Mouse (Mus musculus) frontal cortex, adult (tissue): ENCODE results near the gene Tmem86a.
A peak's percentile ranks its signal among the peaks of the same experiment; 100 is the strongest.

Experiments used
- ATAC-seq: cut with Nextera tagmentation; 2 replicates; pipeline ENCODE4 v1.9.2; 2017; ENCODE audit warnings: mild to moderate bottlenecking, moderate library complexity, mixed read lengths; ENCODE audit not compliant: low TSS enrichment

Gene Tmem86a

DNA sequence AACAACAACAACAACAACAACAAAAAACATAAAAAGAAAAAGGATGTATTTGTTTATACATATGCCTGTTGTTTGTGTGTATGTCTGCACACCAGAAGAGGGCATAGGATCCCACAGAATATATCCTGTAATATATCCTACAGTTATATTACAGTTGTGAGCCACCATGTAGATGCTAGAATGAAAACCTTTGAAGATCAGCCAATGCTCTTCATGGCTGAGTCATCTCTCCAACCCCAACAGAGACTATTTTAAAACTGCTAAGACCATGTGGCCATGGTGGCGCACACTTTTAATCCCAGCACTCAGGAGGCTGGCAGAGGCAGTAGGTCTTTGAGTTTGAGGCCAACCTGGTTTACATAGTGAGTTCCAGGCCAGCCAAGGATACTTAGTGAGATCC is 22.9 kb upstream of the Tmem86a start:
- ATAC-seq: peak; percentile 52; the same call in 1 of the 2 replicates

DNA sequence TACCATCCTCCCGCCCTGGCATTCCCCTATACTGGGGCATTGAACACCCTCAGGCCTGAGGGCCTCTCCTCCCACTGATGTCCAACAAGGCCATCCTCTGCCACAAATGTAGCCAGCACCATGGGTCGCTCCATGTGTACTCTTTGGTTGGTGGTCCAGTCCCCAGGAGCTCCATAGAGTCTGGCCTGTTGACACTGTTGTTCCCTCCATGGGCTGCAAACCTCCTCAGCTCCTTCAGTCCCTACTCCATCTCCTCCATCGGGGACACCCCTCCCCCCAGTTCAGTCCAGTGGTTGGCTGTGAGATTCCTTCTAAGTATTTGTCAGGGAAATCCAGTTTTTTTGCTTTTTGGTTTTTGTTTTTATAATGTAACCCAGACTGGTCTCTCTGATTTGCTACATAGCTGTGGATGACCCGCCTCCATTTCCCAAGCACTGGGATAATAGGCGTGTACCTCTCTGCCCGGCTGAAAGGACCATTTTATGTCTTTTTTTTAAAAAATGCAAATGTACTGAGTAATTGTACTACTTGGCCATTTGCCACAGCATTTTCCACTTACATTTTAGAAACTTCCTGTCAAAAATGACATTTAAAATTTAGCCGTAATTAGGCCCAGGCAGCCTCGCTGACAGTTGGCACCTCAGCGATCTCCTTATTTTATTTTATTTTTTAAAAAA is 19.7 kb upstream of the Tmem86a start:
- no peak for ATAC-seq

DNA sequence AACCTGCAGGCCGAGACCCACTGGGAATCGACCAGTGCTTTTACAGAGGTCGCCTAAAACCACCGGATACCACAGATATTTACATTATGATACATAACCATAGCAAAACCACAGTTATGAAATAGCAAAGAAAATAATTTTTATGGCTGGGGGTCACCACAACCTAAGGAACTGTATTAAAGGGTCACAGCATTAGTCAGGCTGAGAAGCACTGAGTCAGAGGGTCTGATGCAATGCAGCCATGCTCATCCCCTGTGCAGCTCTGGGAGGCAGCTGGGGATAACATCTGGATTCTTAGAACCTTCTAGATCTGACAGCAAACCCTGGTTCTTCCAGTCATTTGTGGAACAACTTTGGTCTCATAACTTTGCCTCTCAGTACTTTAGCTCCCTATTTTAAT is 19.0 kb upstream of the Tmem86a start:
- no peak for ATAC-seq

DNA sequence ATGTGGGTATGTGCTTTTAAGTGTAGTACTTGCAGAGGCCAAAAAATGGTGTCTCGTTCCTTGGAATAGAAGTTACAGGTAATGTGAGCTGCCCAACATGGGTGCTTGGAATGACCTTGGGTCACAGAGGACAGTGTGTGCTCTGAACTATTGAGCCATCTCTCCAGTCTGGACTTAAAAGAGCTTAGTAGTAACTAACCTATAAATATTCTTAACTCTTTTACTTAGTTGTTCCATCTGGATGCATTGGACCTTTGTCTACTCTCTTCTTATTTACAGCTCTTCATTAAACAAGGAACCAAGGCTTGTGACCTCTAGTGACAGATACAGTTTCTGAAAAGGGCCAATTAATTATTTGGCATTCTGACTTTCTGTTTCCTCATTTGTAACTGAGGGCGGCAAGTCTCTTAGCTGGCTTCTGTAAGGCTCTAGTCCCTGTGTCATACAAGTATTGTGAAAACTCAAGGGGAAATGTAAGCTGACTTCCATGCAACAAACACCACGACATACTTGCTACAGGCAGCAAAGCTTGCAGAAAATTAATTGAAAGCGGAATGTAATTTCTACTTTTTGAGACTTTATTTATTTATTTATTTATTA is 15.5 kb upstream of the Tmem86a start:
- ATAC-seq: no peak

DNA sequence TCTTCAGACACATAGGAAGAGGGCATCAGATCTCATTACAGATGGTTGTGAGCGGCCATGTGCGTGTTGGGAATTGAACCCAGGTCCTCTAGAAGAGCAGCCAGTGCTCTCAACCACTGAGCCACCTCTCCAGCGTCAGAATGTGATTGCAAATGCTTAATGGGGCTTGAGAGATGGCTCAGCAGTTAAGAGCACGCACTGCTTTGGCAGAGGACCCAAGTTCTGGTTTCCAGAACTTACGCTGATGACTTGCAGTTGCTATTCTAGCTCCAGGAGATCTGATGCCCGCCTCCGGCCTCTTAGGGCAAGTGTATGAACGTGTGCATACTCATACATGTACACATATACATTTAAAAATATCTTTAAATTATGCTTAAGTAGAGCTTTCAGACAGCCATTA is 15.0 kb upstream of the Tmem86a start:
- no peak for ATAC-seq

DNA sequence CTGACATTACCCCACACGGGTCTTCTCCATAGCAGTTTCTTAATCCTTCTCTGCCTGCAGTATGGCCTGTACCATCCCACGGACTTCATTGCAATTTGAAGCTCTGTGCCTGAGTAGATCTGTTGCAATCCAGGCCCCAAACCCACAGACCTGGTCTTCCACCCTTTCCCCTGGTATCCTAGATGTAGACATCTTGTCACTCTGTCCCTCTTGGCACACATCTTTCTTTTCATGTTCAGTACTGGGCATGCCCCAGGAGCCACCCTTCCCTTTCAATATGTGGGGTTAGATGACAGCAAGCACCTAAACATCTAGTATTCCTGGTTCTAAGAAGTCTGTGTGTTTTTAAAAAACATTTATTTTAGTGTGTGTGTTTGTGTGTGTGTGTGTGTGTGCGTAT is 8.7 kb upstream of the Tmem86a start:
- ATAC-seq: no peak

DNA sequence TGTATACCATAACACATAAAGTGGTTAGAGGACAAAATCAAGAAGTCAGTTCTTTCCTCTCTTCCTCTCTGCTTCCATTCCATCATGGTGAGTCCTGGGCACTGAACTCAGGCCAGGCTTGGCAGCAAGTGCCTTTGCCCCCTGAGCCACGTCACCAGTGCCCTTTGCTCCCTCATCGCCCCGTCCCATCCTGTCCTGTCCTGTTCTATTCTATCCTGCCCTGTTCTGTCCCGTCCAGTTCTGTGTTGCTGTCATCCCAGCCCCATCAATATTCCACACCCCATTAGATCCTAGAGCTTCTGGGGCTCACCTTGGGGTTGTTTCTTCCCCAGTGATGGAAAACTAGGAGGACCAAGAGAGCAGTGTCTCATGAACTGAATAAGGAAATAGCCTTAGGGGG is 8.3 kb upstream of the Tmem86a start:
- ATAC-seq: no peak

DNA sequence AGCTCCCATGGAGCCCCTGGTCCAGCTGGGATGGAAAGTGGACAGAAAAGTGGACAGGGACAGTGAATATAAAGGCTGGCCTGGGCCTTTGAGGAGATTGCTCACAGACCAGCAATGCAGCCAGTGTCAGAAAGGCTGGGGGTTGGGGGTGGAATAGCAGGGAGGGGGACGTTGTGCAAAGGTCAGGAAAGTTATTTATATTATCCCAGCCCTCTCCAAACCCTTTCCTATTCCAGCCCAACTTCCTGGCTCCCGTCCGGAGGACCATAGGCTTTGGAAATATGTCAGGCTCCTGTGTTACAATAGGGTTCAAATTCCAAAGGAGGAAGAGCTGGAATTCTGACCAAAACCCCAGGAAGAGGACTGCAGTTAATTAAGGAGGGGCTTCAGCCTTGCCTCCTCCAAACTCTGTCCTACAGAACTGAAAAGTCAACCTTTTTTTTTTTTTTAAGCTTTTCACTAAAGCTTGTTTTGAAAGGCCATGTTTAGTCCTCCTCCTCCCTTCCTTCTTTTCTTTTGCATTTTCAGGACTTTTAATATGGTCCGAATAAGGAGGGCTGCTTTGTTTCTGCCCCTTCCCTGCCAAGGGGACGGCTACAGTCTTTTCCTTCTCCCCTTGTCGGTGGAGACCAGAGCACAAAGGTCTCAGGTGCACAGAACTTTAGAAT is 7.4 kb upstream of the Tmem86a start:
- ATAC-seq: no peak

DNA sequence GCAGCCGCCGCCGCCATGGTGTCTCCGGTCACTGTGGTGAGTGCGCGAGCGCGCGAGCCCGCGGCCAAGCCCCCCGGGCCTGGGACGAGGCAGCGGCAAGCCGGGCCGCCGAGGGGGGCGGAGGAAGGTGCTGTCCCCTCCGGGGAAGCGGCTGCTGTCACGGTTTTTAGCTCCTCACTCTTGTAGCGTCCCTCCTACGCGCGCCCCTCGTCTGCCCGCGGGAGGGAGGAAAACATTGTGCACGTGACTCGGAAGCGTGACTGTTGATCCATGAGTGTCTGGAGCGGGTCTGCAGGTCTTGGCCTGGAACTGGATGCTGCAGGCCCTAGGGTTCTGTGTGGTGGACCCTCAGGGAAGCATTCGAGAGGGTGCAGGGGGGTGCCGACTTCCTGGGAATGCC is 365 bp downstream of the Tmem86a start:
- peak; percentile 35 for ATAC-seq

DNA sequence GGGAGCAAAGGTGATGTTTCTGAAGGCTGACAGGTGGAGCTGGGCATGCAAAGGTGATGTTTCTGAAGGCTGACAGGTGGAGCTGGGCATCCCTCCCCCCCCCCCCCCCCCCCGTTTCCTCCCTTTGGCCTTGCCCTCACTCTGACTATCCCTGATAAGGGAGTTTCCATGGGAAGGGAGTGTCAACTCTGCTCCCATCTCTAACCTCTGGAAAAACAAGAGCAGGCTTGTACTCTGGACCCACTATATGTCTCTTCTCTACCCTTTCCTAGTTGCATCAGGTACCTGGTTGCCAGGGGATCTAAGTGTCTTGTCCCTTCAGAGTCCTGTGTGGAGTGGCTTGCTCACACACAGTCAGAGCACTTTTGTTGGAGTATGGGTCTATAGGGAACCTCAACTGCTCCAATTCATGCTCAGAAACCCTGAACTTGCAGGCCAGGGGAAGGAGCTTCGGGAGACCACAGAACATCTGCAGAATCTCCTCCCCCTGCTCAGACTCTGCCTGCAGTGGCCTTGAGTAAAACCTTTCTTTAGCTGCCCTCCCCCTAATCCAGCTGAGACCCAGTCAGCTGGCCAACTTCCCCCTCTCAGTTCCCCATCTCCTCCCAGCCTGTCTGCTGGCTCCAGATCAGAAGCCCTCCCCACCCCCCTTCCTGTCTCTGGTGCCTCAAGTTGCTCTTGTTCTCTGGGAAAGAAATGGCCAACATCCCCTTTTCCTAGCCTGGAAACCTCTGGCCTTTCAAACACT is 1.2 kb downstream of the Tmem86a start:
- ATAC-seq: no peak

DNA sequence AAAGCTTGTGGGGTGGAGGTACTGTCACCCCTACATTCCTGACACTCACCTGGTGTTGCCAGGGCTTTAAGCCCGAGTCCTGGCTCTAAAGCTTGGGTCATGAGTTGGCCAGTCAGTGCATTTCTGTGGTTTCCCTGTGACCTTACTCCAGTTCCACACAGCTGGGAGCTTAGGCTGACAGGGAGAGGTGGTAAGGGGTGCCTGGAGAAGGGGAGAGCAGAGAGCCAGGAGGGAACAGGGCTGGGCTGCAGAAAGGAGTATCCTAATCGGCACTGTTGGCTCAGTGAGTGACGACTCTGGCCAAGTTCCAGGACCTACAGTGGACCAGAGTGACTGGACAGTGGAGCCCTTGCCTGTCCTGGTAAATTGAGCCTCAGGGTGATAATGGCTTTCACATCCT is 1.9 kb downstream of the Tmem86a start:
- no peak for ATAC-seq

DNA sequence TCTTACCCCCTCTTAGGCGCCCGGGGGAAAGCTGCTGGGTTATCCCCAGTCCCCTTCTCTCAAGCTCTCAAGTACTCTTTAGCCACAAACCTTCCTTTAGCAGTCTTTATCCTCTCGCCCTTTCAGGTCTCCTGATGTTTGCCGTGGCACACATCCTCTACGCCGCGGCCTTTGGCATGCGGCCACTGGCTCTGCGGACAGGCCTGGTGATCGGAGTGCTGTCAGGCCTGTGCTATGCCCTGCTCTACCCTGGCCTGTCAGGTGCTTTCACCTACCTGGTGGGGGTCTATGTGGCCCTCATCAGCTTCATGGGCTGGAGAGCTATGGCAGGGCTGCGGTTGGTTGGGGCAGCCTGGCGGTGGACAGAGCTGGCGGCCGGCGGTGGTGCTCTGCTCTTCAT is 2.9 kb downstream of the Tmem86a start:
- no peak for ATAC-seq

DNA sequence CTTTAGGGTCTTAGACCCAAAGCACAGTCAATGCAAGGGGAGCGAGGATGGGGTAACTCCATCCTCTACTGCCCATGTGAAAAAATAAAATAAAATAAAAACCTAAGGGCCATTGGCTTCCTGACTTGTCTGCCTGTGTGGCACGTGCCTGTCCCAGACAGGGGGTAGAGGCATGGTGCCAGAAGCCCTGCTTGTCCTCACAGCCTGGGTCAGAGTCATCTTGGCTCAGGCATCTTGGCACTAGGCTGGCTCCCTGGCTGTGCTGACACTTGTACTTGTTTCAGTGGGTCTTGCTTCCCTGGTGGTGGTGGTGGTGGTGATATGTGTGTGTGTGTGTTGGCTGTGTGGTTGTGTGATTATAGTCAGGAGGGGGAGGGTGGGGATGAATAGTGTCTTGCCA is 4.3 kb downstream of the Tmem86a start:
- ATAC-seq: no peak

DNA sequence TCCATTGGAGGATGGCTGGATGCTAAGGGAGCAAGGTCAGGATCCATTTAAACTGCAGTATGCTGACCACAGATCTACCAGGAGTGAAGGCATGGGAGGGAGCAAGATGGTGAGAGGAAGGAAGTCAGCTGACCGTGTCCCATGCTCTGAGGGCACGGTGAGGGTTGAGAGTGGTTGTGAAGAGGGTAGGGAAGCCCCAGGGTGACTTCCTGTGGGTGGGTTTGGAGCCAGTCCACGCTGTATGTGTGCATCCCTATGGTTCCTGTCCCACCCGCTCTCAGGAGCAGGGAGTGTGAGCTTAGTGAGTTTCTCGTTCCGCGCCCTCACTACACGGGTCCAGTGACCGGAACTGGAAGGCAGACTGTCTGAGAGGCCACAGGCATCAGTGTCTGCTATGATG is 5.3 kb downstream of the Tmem86a start:
- no peak; the same call in 1 of the 2 replicates for ATAC-seq

DNA sequence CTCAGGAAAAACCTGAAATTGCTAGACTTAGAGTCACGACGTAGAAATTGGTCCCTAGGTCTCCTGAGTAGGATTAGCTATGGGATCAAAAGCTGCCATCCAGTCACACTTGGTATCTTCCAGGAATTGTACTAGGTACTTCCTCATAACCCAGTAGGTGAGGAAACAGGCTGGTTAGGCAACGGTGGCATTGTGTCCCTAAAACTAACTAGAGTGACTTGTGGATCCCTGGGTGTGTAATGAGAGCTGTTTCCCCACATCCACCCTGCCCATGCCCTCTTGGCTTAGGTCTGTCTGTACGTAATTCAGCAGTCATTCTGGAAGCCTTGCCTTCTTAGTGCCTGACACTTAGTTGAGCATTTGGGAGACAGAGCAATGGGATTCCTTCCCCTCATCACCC is 5.9 kb downstream of the Tmem86a start:
- no peak for ATAC-seq

DNA sequence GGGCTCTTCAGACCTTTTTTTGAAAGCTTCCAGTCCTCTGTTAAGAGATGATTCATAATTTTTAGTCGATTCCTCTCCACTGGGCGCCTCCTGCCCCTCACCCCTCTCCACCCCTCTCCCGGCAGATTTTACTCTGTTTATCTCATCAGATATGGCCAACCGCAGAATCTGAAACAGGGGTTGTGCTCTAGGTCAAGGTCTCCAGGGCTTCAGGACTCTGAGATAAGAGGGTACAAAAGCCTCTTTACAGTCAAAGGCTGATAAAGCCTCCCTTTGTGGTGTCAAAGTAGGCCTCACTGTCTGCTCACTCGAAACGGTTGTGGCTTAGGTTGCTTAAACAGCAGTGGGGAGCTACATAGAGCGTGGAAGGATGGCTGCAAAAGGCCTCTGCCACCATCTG is 8.9 kb downstream of the Tmem86a start:
- no peak for ATAC-seq

DNA sequence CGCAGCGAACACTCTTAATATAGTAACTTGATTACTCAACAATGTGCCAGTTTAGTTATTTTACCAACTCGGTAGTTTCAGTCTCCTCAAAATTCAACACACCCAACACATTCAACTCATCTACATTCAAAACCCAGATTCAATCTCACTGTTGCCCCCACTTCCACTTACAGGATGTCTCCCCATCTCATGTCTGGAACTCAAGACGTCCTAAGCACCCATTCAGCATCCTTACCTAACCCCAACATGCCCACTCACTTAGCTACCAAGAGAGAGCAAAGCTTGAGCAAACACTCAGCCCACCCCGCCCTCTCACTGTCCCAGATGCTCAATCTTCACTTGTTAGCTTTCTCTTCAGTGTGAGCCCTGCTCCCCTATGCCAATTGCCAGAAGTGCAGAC is 11.2 kb downstream of the Tmem86a start:
- ATAC-seq: peak; percentile 86

DNA sequence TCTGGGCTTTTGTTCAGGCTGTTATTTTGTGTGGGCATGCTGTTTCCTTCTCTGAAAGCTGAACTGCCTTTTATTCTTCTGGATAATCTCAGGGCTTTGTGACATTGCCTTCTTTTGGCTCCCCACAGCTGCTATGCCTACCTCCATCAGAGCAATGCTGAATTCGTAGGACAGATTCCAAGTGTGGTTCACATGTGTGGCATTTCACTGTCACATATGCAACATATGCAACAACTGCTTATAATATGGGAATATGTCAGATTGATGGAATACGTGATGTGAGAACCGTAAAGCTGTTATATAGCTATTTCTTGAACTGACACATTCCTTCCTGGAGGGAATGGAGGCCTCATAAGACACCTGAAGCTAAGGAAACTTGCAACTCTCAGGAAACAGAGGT is 16.5 kb downstream of the Tmem86a start:
- ATAC-seq: no peak

DNA sequence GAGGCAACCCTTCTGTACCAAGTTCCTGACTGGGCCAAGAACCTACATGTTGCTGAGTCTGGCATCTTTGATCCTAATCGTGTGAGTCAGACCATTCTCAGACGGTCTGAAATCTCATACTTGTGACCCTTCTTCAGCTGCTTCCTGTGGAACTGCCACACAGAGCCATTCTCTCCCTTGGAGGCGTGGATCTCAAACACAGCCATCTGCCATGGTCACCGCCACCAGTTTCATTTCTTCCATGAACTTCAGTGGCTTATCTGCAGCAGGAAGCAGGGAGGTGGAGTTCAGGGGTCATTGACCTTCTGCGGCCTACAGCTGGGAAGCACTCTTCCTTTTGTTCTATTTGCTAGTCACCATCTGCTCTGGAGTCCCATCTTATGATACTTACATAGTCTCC is 17.5 kb downstream of the Tmem86a start:
- no peak for ATAC-seq

DNA sequence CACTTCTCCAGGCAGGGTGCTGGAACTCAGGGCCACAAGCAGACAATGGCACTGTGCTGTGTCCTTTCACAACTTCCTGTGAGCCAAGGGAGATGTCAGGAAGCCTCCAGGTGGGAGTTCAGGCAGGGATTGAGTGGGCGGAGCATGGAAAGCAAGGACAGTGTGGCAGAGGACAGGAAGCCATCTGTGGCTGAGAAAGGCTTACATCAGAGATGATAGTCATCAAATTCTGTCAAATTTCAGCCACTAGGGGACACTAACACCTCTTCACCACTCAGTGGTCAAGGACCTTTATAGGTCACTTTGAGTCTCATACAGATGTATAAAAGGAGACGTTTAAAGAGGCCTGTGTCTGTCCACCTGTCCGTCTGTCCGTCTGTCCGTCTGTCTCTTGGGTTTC is 22.1 kb downstream of the Tmem86a start:
- ATAC-seq: peak; percentile 57; the same call in 1 of the 2 replicates

DNA sequence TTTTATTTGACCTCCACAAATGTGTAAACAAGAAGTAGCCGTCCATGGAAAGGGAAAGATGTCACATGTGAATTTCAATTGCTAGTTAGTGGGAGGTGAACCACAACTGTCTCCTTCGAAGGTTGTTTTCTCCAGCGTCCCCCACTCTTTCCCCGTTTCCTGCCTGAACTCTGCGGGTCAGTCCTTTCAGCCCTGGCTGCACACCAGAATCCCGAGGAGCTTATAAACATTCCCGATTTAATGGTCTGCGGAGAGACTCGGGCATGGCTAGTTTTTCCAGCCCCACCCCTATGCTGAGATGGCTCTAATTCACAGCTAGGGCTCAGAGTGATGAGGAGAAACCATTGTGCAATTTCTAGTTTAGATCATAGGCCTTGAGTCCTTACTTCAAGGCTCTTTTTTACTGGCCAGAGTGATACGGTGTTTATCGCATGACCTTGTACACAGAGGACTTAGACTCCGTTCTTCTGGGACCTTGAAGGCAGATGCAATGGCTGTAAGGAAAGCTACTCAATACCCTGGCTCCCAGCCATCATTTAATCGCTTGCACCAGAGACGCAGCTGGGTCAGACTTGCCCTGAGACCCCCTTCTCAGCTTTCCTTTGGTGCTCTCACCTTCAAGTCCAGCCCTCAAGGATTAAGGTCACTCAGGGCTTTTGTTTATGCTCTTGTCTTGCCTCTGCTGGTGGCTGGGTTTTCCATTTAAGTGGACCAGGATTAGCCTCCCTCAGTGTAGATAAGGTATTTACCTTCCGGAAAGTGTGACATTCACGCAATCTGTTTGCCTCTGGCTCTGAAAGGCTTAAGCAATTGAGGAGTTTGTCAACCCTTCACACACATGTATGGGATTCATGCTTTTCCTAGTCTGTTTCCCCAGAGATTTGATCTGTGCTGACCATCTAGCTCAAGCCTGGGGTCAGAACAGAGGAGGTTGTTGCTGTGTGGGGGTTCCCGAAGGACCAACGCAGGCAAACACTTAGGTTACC is 23.4 kb downstream of the Tmem86a start:
- ATAC-seq: no peak
